Comparison of ENCODE assay signal across 11 mouse cellular contexts in the genomic region with DNA sequence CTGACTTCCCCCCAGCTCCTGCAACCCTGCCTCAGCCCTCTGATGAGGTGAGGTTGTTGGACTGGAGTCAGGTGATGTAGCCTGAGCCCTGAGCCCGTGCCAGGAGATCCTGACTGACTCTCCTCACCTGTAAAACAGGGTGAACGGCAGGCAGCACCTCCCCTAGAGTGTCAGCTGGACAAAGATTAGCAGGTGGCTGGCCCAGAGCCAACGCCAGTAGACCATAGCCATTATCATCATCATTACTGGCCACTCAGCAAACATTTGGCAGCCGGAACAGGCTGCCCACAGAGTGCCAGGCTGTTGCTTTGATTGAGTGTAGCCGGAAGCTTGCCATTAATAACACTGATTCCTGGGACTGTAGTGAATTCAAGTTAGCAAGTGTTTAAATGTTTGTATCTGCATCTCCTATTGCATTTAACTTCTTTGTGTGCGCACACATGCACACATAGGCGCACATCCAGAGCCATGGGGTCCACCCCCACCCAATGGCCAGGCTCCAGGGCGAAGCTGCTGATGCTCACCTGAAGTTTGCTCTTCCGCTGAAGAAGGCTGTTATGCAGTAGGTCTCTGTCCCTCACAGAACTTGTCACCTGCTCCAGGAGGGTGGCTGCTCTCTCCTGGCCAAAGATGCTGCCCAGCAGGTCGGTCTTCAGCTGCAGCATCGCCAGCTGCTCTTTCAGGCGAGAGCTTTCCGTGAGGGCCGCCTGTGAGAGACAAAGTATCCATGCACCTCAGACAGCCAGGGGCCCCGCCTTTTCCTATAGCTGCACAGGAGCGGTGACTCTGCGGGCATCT. TPM values are rescaled to one million over a fixed set of nuclear protein-coding genes. Genes with fewer than 3 reads are reported as not detected.
A peak's percentile ranks its signal among the peaks of the same experiment; 100 is the strongest.
DNase-seq lines count a peak whose midpoint lies in the region; ATAC-seq and TF ChIP-seq lines count a peak whose summit lies in the region.
"Had no signal": no experiment of that assay in that cellular context is flagged by ENCODE, and none has a peak within 500 bp of the region (broad histone marks: within the 10 kb centered on the region; RNA-seq: fewer than 3 reads in every experiment).

No protein-coding gene starts in this region.

- DNase-seq in forebrain, embryonic 10.5 days (ENCODE audit: extremely low spot score, low spot score) = no peak
- DNase-seq in midbrain, postnatal 0 days (ENCODE audit: low spot score) = peak; percentile 87
- DNase-seq in midbrain, embryonic 14.5 days = no peak
- DNase-seq in cerebellum, postnatal 36 days = peak; percentile 84
- DNase-seq in lung, postnatal 25 days (ENCODE audit: low spot score) = peak; percentile 15
- DNase-seq in natural killer cell, adult 2 months (ENCODE audit: low spot score in 2 of 2) = no peak
- DNase-seq in gastrocnemius, adult 8-10 months (ENCODE audit: low spot score in 2 of 2) = no peak
- DNase-seq: right cerebral cortex, postnatal 14 days had no signal

- 0 out of 2 replicates have a peak, but pooled peaks have one; percentile 17 for ATAC-seq in forebrain, embryonic 15.5 days (replicated peaks)
- ATAC-seq in midbrain, postnatal 0 days (ENCODE audit: low FRiP score) = 0 out of 2 replicates have a peak, but pooled peaks have one; percentile 28
- no peak for ATAC-seq in midbrain, embryonic 14.5 days (ENCODE audit: low FRiP score, low TSS enrichment)

- no peak overlapping the region for H3K27ac ChIP-seq in forebrain, embryonic 15.5 days (replicated peaks)
- H3K27ac ChIP-seq in forebrain, embryonic 10.5 days = no peak overlapping the region
- no peak overlapping the region for H3K27ac ChIP-seq in midbrain, postnatal 0 days (ENCODE audit: low read depth, low read length)
- no peak overlapping the region for H3K27ac ChIP-seq in midbrain, embryonic 14.5 days (replicated peaks; ENCODE audit: low read depth, low read length)
- H3K27ac ChIP-seq: embryonic facial prominence, embryonic 12.5 days had no signal

- H3K9ac ChIP-seq in forebrain, embryonic 15.5 days (replicated peaks) = no peak overlapping the region
- no peak overlapping the region for H3K9ac ChIP-seq in midbrain, postnatal 0 days (replicated peaks; ENCODE audit: low read length, poor library complexity, severe bottlenecking)
- no peak overlapping the region for H3K9ac ChIP-seq in midbrain, embryonic 14.5 days (replicated peaks; ENCODE audit: low read length)
- H3K9ac ChIP-seq: embryonic facial prominence, embryonic 12.5 days had no signal

- no peak overlapping the region for H3K4me3 ChIP-seq in forebrain, embryonic 15.5 days
- H3K4me3 ChIP-seq in forebrain, embryonic 10.5 days = no peak overlapping the region
- H3K4me3 ChIP-seq in midbrain, postnatal 0 days (ENCODE audit: low read depth, low read length) = no peak overlapping the region
- H3K4me3 ChIP-seq in midbrain, embryonic 14.5 days (replicated peaks; ENCODE audit: low read depth, low read length) = no peak overlapping the region
- H3K4me3 ChIP-seq: embryonic facial prominence, embryonic 12.5 days; megakaryocyte, embryonic 14.5 days had no signal

- no peaks in the 10 kb centered on the region for H3K27me3 ChIP-seq in forebrain, embryonic 15.5 days
- H3K27me3 ChIP-seq in forebrain, embryonic 10.5 days (ENCODE audit: poor library complexity, severe bottlenecking) = no peaks in the 10 kb centered on the region
- 0 out of 2 replicates have a peak, but pooled peaks cover 4% of the 10 kb centered on the region for H3K27me3 ChIP-seq in midbrain, postnatal 0 days (ENCODE audit: insufficient read depth, low read length)
- H3K27me3 ChIP-seq in midbrain, embryonic 14.5 days (ENCODE audit: control insufficient read depth, insufficient read depth, low read length) = no peaks in the 10 kb centered on the region
- H3K27me3 ChIP-seq: embryonic facial prominence, embryonic 12.5 days; megakaryocyte, embryonic 14.5 days had no signal

- H3K4me1 ChIP-seq in forebrain, embryonic 15.5 days = peaks cover 11% of the 10 kb centered on the region
- H3K4me1 ChIP-seq in forebrain, embryonic 10.5 days = peaks cover 12% of the 10 kb centered on the region; the same call in 1 of the 2 replicates
- no peaks in the 10 kb centered on the region for H3K4me1 ChIP-seq in midbrain, postnatal 0 days (ENCODE audit: insufficient read depth, low read length)
- H3K4me1 ChIP-seq in midbrain, embryonic 14.5 days (ENCODE audit: control insufficient read depth, insufficient read depth, low read length) = no peaks in the 10 kb centered on the region
- H3K4me1 ChIP-seq: embryonic facial prominence, embryonic 12.5 days had no signal

- H3K9me3 ChIP-seq in forebrain, embryonic 15.5 days = no peaks in the 10 kb centered on the region
- H3K9me3 ChIP-seq in forebrain, embryonic 10.5 days = no peaks in the 10 kb centered on the region
- H3K9me3 ChIP-seq in midbrain, postnatal 0 days (ENCODE audit: low read length) = no peaks in the 10 kb centered on the region
- no peaks in the 10 kb centered on the region for H3K9me3 ChIP-seq in midbrain, embryonic 14.5 days (ENCODE audit: control insufficient read depth, low read length)
- H3K9me3 ChIP-seq: embryonic facial prominence, embryonic 12.5 days; megakaryocyte, embryonic 14.5 days had no signal

- no peaks in the 10 kb centered on the region for H3K36me3 ChIP-seq in forebrain, embryonic 15.5 days
- no peaks in the 10 kb centered on the region for H3K36me3 ChIP-seq in forebrain, embryonic 10.5 days (replicated peaks)
- no peaks in the 10 kb centered on the region for H3K36me3 ChIP-seq in midbrain, postnatal 0 days (ENCODE audit: insufficient read depth, low read length)
- H3K36me3 ChIP-seq in midbrain, embryonic 14.5 days (ENCODE audit: control insufficient read depth, insufficient read depth, low read length) = no peaks in the 10 kb centered on the region
- H3K36me3 ChIP-seq: embryonic facial prominence, embryonic 12.5 days had no signal

- WGBS in forebrain, embryonic 15.5 days = 50% methylated on average over 17 of the region's 17 CpGs
- WGBS in forebrain, embryonic 10.5 days = 76% methylated on average over 17 of the region's 17 CpGs
- 62% methylated on average over 17 of the region's 17 CpGs for WGBS in midbrain, postnatal 0 days
- 65% methylated on average over 17 of the region's 17 CpGs for WGBS in midbrain, embryonic 14.5 days

- no peak overlapping the region for H3K4me2 ChIP-seq in forebrain, embryonic 15.5 days (replicated peaks)
- no peak overlapping the region for H3K4me2 ChIP-seq in midbrain, postnatal 0 days (ENCODE audit: low read depth, low read length, poor library complexity, severe bottlenecking)
- no peak overlapping the region for H3K4me2 ChIP-seq in midbrain, embryonic 14.5 days (ENCODE audit: low read length)
- H3K4me2 ChIP-seq: embryonic facial prominence, embryonic 12.5 days had no signal

- no peak for TF ChIP-seq CTCF in midbrain, postnatal 0 days (IDR thresholded peaks at IDR 0.05)

RNA-seq across cellular contexts. Expression of a gene that starts 54.4 kb away (rescaled TPM):
- 0.11 TPM in 1 of 2 replicates, not detected in the other for polyA plus RNA-seq in forebrain, embryonic 15.5 days (2015; fragmentation: Nextera tagmentation; extraction: Ambion mirVana)
- polyA plus RNA-seq in forebrain, embryonic 10.5 days (2016; fragmentation: Nextera tagmentation; extraction: Ambion mirVana) = 0.10 and 0.27 TPM in 2 replicates
- total RNA-seq in midbrain, postnatal 0 days (2014; rRNA removed) = 0.93 and 1.4 TPM in 2 replicates
- polyA plus RNA-seq in midbrain, postnatal 0 days (2015; fragmentation: Nextera tagmentation; extraction: Ambion mirVana) = 0.44 and 0.85 TPM in 2 replicates
- polyA plus RNA-seq in midbrain, embryonic 14.5 days (2014; fragmentation: Nextera tagmentation; extraction: Ambion mirVana) = 0.04 TPM in 1 of 2 replicates, not detected in the other
- 1 to 10 TPM; 2.9 to 5.0 (median 3.6) TPM for total RNA-seq in gastrocnemius, adult 8-10 months (2022)

Comparison
In these comparisons a context has a peak if more than half of its experiments do, and no peak if none do; other contexts are left out.
1. DNase-seq: peak in midbrain, postnatal 0 days (single experiment), cerebellum, postnatal 36 days (2 of 2) and lung, postnatal 25 days (single experiment); none in forebrain, embryonic 10.5 days (single experiment), midbrain, embryonic 14.5 days (single experiment), natural killer cell, adult 2 months (0 of 2) and gastrocnemius, adult 8-10 months (0 of 2).